Mouse (Mus musculus): ENCODE results near the gene Schip1. TPM values are rescaled to one million over a fixed set of nuclear protein-coding genes. Genes with fewer than 3 reads are reported as not detected.

The Schip1 gene
- polyA plus RNA-seq, 1 experiment from 2014 or later = 2.3 TPM

GRCm38 (mm10) chr3:68246154-68246553 is 181.6 kb downstream of the Schip1 start:
- Histone ChIP-seq H3K9me3 (ENCODE audit: low read length) (no peaks in the 10 kb centered on the region), H3K4me3 (ENCODE audit: low read depth, low read length) (no peak overlapping the region), H3K36me3 (replicated peaks; ENCODE audit: insufficient read depth, low read length) (no peaks in the 10 kb centered on the region), H3K9ac (replicated peaks) (no peak overlapping the region), H3K27ac (ENCODE audit: low read depth) (no peak overlapping the region), H3K4me1 (ENCODE audit: insufficient read depth) (no peaks in the 10 kb centered on the region), H3K27me3 (ENCODE audit: insufficient read depth, low read length) (no peaks in the 10 kb centered on the region), H3K4me2 (ENCODE audit: low read depth, low read length) (no peak overlapping the region)
- ATAC-seq (no peak), DNase-seq (no peak)
- TF ChIP-seq CTCF (IDR thresholded peaks at IDR 0.05; ENCODE audit: low read depth) (no peak), EP300 (IDR thresholded peaks at IDR 0.05; ENCODE audit: low read depth) (no peak)
- 75% methylated on average over 4 of the region's 4 CpGs for WGBS (ENCODE audit: insufficient replicate concordance)

GRCm38 (mm10) chr3:68250589-68250988 is 186.0 kb downstream of the Schip1 start:
- TF ChIP-seq EP300 (IDR thresholded peaks at IDR 0.05; ENCODE audit: low read depth) (no peak), CTCF (IDR thresholded peaks at IDR 0.05; ENCODE audit: low read depth) (no peak)
- Histone ChIP-seq H3K9me3 (ENCODE audit: low read length) (no peaks in the 10 kb centered on the region), H3K27ac (ENCODE audit: low read depth) (no peak overlapping the region), H3K9ac (replicated peaks) (no peak overlapping the region), H3K4me2 (ENCODE audit: low read depth, low read length) (no peak overlapping the region), H3K4me1 (ENCODE audit: insufficient read depth) (no peaks in the 10 kb centered on the region), H3K4me3 (ENCODE audit: low read depth, low read length) (no peak overlapping the region), H3K27me3 (ENCODE audit: insufficient read depth, low read length) (no peaks in the 10 kb centered on the region), H3K36me3 (replicated peaks; ENCODE audit: insufficient read depth, low read length) (no peaks in the 10 kb centered on the region)
- DNase-seq = no peak
- WGBS (ENCODE audit: insufficient replicate concordance) = 52% methylated on average over 2 of the region's 2 CpGs
- no peak for ATAC-seq

GRCm38 (mm10) chr3:68252335-68252734 is 187.7 kb downstream of the Schip1 start:
- no peak for TF ChIP-seq EP300 (IDR thresholded peaks at IDR 0.05; ENCODE audit: low read depth)
- TF ChIP-seq CTCF (IDR thresholded peaks at IDR 0.05; ENCODE audit: low read depth) = no peak
- no peaks in the 10 kb centered on the region for H3K4me1 ChIP-seq (ENCODE audit: insufficient read depth)
- ATAC-seq (peak; percentile 35; the same call in 1 of the 2 replicates), DNase-seq (no peak)
- no peaks in the 10 kb centered on the region for H3K36me3 ChIP-seq (replicated peaks; ENCODE audit: insufficient read depth, low read length)
- no peaks in the 10 kb centered on the region for H3K9me3 ChIP-seq (ENCODE audit: low read length)
- H3K9ac ChIP-seq (replicated peaks) = no peak overlapping the region
- no peak overlapping the region for H3K4me2 ChIP-seq (ENCODE audit: low read depth, low read length)
- H3K27ac ChIP-seq (ENCODE audit: low read depth) = no peak overlapping the region
- no peak overlapping the region for H3K4me3 ChIP-seq (ENCODE audit: low read depth, low read length)
- no peaks in the 10 kb centered on the region for H3K27me3 ChIP-seq (ENCODE audit: insufficient read depth, low read length)
- 45% methylated on average over 1 of the region's 1 CpGs for WGBS (ENCODE audit: insufficient replicate concordance)

GRCm38 (mm10) chr3:68262304-68262703 is 197.7 kb downstream of the Schip1 start:
- DNase-seq (no peak), ATAC-seq (peak; percentile 63)
- no peaks in the 10 kb centered on the region for H3K36me3 ChIP-seq (replicated peaks; ENCODE audit: insufficient read depth, low read length)
- H3K9me3 ChIP-seq (ENCODE audit: low read length) = no peaks in the 10 kb centered on the region
- H3K4me1 ChIP-seq (ENCODE audit: insufficient read depth) = no peaks in the 10 kb centered on the region
- H3K27ac ChIP-seq (ENCODE audit: low read depth) = no peak overlapping the region
- H3K4me2 ChIP-seq (ENCODE audit: low read depth, low read length) = no peak overlapping the region
- H3K27me3 ChIP-seq (ENCODE audit: insufficient read depth, low read length) = no peaks in the 10 kb centered on the region
- no peak overlapping the region for H3K4me3 ChIP-seq (ENCODE audit: low read depth, low read length)
- TF ChIP-seq EP300 (IDR thresholded peaks at IDR 0.05; ENCODE audit: low read depth) (no peak), CTCF (IDR thresholded peaks at IDR 0.05; ENCODE audit: low read depth) (no peak)
- WGBS (ENCODE audit: insufficient replicate concordance) = 52% methylated on average over 6 of the region's 6 CpGs
- no peak overlapping the region for H3K9ac ChIP-seq (replicated peaks)

GRCm38 (mm10) chr3:68267905-68268304 is 203.3 kb downstream of the Schip1 start:
- H3K27ac ChIP-seq (ENCODE audit: low read depth) = no peak overlapping the region
- TF ChIP-seq EP300 (IDR thresholded peaks at IDR 0.05; ENCODE audit: low read depth) = no peak
- TF ChIP-seq CTCF (IDR thresholded peaks at IDR 0.05; ENCODE audit: low read depth) = no peak
- no peak overlapping the region for H3K9ac ChIP-seq (replicated peaks)
- 73% methylated on average over 4 of the region's 4 CpGs for WGBS (ENCODE audit: insufficient replicate concordance)
- no peak for ATAC-seq
- H3K4me3 ChIP-seq (ENCODE audit: low read depth, low read length) = no peak overlapping the region
- H3K4me1 ChIP-seq (ENCODE audit: insufficient read depth) = no peaks in the 10 kb centered on the region
- H3K4me2 ChIP-seq (ENCODE audit: low read depth, low read length) = no peak overlapping the region
- no peak for DNase-seq
- no peaks in the 10 kb centered on the region for H3K27me3 ChIP-seq (ENCODE audit: insufficient read depth, low read length)
- H3K9me3 ChIP-seq (ENCODE audit: low read length) = no peaks in the 10 kb centered on the region
- H3K36me3 ChIP-seq (replicated peaks; ENCODE audit: insufficient read depth, low read length) = no peaks in the 10 kb centered on the region

- TF ChIP-seq CTCF (IDR thresholded peaks at IDR 0.05; ENCODE audit: low read depth) (no peak), EP300 (IDR thresholded peaks at IDR 0.05; ENCODE audit: low read depth) (no peak)
- Histone ChIP-seq H3K4me2 (ENCODE audit: low read depth, low read length) (no peak overlapping the region), H3K9ac (replicated peaks) (no peak overlapping the region), H3K27me3 (ENCODE audit: insufficient read depth, low read length) (no peaks in the 10 kb centered on the region), H3K36me3 (replicated peaks; ENCODE audit: insufficient read depth, low read length) (no peaks in the 10 kb centered on the region), H3K9me3 (ENCODE audit: low read length) (no peaks in the 10 kb centered on the region), H3K4me3 (ENCODE audit: low read depth, low read length) (no peak overlapping the region), H3K27ac (ENCODE audit: low read depth) (no peak overlapping the region), H3K4me1 (ENCODE audit: insufficient read depth) (no peaks in the 10 kb centered on the region)
- no peak for ATAC-seq
- 78% methylated on average over 4 of the region's 4 CpGs for WGBS (ENCODE audit: insufficient replicate concordance)
- DNase-seq = no peak
Observed at GRCm38 (mm10) chr3:68269251-68269650, 204.6 kb downstream of the Schip1 start.

- ATAC-seq (no peak), DNase-seq (no peak)
- no peak overlapping the region for H3K4me3 ChIP-seq (ENCODE audit: low read depth, low read length)
- no peak overlapping the region for H3K27ac ChIP-seq (ENCODE audit: low read depth)
- no peak overlapping the region for H3K9ac ChIP-seq (replicated peaks)
- no peaks in the 10 kb centered on the region for H3K4me1 ChIP-seq (ENCODE audit: insufficient read depth)
- H3K9me3 ChIP-seq (ENCODE audit: low read length) = no peaks in the 10 kb centered on the region
- 82% methylated on average over 6 of the region's 6 CpGs for WGBS (ENCODE audit: insufficient replicate concordance)
- no peak overlapping the region for H3K4me2 ChIP-seq (ENCODE audit: low read depth, low read length)
- H3K36me3 ChIP-seq (replicated peaks; ENCODE audit: insufficient read depth, low read length) = no peaks in the 10 kb centered on the region
- no peak for TF ChIP-seq CTCF (IDR thresholded peaks at IDR 0.05; ENCODE audit: low read depth)
- TF ChIP-seq EP300 (IDR thresholded peaks at IDR 0.05; ENCODE audit: low read depth) = no peak
- H3K27me3 ChIP-seq (ENCODE audit: insufficient read depth, low read length) = no peaks in the 10 kb centered on the region
Observed at GRCm38 (mm10) chr3:68270246-68270645, 205.6 kb downstream of the Schip1 start.
